Mouse (Mus musculus) liver, adult 2 months (tissue): Measurements from ENCODE around the gene Cd63.

Experiments used
- CTCF ChIP-seq: fragments of 200-500 bp; IDR thresholded peaks from 2 replicates; pipeline ENCODE4 v1.5.1; 2011; ENCODE audit warnings: low read depth, low read length, control low read depth
- POLR2A ChIP-seq: fragments of 200-500 bp; IDR thresholded peaks from 2 replicates; pipeline ENCODE4 v1.6.1; 2011; ENCODE audit warnings: low read length, control low read depth; ENCODE audit not compliant: insufficient read depth; ENCODE audit errors: extremely low read depth

GRCm38 (mm10) chr10:128909567-128910028, 8.8 kb downstream of the Cd63 start:
- TF ChIP-seq CTCF = no peak
- TF ChIP-seq POLR2A = no peak
